Mouse (Mus musculus): ENCODE data around the gene Txndc16.

The Txndc16 gene

DNA sequence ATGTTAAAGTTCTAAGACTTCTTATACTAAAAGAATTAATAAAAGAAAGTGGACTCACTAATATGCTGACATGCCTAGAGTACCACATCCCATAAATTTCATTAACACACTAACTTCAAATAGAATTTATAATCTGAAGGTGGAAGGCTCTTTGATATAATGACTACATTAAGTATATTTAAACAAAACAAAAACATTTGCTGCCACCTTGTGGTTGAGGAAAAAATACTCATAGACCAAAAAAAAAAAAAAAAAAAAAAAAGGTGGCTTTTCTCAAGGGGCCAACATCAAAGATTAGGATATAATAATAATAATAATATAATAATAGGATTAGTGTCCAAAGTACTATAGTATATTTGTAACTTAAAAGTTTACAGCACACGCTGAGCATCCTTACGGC is 66.9 kb downstream of the Txndc16 start:
- no peak for DNase-seq (ENCODE audit: low read depth, low spot score)

DNA sequence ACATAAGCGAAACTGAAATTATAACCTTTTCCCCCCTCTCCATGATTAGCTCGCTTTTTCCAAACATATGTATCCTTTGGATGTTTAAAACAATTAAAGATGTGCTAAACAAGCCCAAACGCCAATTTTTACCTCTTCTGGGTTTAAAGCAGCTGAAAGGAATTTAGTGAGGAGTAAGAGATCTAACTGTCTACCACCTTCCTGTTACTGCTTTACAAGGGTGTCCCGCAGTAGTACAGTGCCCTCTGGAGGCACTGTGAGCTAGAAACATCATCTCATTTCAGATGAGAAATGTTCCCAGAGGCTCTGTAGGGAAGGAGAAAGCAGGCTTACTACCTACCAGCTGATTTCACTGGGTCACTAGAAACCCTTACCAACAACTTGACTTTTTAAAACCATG is 77.6 kb downstream of the Txndc16 start:
- no peak for DNase-seq (ENCODE audit: low read depth, low spot score)

- no peak for DNase-seq (ENCODE audit: low read depth, low spot score)
Observed at GRCm38 (mm10) chr14:45140344-45141080, 79.6 kb downstream of the Txndc16 start.

- DNase-seq (ENCODE audit: low read depth, low spot score) = no peak
Observed at GRCm38 (mm10) chr14:45135961-45136360, 84.2 kb downstream of the Txndc16 start.

DNA sequence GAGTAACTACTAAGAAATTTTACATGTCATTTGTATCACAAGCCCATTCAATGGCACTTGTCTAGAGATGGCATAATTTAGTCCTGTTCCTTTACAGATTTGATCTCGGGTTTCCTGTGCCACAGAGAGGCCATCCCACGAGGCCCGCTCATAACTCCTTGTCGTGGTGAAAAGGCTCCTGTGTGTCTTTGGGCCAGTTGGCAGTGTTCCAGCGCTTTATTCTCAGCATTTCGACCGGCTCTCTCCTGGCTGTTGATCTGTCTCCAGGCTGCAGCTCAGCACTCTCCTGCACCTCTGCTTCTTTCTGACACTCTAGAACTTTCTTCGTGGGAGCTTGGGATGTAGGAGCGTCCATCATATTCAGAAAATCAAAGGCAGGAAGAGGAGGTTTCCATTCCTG is 84.6 kb downstream of the Txndc16 start:
- no peak for DNase-seq (ENCODE audit: low read depth, low spot score)

GRCm38 (mm10) chr14:45118359-45118758 is 101.8 kb downstream of the Txndc16 start:
- DNase-seq (ENCODE audit: low read depth, low spot score) = no peak

GRCm38 (mm10) chr14:45102201-45102600 is 117.9 kb downstream of the Txndc16 start:
- DNase-seq (ENCODE audit: low read depth, low spot score) = no peak

DNA sequence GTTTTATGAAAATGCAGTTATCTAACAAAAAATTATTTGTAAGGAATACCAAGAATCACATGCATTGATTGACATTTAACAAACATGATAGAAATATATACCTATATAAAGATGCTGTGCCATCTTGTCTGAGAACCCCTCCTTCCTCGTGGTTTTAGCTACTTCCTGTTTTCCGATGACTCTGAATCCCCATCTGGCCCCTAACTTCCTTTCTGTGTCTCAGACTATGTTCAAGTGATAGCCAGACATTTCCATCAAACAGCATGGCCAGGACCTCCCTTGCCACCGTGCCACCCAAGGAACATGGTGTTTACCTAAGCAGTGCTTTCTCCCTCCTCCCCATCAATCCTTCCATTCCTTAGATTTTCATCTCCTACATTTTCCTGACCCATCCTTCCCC is 127.8 kb downstream of the Txndc16 start:
- no peak for DNase-seq (ENCODE audit: low read depth, low spot score)

- no peak for DNase-seq (ENCODE audit: low read depth, low spot score)
Observed at GRCm38 (mm10) chr14:45090011-45090410, 130.1 kb downstream of the Txndc16 start.

GRCm38 (mm10) chr14:45085651-45086425 is 134.3 kb downstream of the Txndc16 start:
- DNase-seq (ENCODE audit: low read depth, low spot score) = no peak

DNA sequence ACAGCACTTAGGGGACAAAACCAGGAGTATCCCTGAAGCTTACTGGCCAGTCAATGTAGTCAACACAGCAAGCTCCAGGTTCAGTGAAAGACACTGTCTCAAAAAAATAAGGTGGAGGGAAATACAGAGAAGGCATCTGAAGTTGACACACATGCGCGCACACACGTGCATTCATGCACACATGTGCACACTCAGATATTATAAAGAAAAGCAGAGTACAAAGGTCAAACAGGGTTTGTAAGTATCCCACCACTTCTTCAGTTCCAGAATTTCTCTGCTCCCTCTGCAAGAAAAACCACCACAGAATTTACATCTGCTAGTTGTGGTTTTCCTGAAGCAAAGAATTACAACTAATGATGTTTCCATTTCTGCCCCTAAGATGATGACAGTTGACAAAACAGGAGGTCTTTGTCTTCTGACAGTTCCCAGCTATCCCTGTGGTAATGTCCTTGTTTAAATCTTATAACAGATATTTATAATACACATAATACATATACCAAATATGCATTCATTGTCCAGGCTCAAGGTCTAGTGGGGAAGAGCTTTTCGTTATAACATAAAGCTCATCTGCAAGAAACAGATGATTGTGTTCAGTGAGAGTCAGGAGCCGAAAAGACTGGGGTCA is 135.4 kb downstream of the Txndc16 start:
- no peak for DNase-seq (ENCODE audit: low read depth, low spot score)

DNA sequence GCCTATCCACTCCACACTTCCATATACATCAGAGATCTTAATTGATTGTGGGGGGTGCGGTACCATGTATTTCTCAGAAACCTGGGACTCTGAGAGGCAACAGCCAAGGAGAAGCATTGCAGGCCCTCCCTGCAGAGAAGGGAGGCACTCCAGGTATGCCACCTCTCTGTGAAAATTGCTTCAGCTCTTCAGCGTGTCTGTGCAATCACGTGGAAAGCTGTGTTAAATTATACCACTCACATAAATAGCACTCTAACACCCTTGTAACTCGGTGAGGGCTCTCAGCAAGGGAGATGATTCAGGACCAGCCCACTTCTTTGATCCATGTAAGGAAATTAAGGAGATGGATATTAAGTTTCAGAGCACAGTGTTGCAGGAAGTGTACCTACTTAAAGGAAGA is 136.6 kb downstream of the Txndc16 start:
- no peak for DNase-seq (ENCODE audit: low read depth, low spot score)

Measured in WW6 (cell line).